Comparison of ENCODE assay signal across 15 mouse cellular contexts in genomic region chr2:71089766-71090165, GRCm38 (mm10).
"Had no signal": no experiment of that assay in that cellular context is flagged by ENCODE, and none has a peak within 500 bp of the region (broad histone marks: within the 10 kb centered on the region; RNA-seq: fewer than 3 reads in every experiment).

No protein-coding gene starts in this region.

- H3K4me1 ChIP-seq: midbrain, embryonic 13.5 days; midbrain, embryonic 15.5 days; neural tube, embryonic 12.5 days; stomach, embryonic 15.5 days had no signal

- H3K4me3 ChIP-seq: megakaryocyte, embryonic 14.5 days; midbrain, embryonic 13.5 days; midbrain, embryonic 15.5 days; neural tube, embryonic 12.5 days; stomach, embryonic 15.5 days had no signal

- H3K4me2 ChIP-seq: lung, embryonic 14.5 days; midbrain, embryonic 13.5 days; midbrain, embryonic 15.5 days; neural tube, embryonic 12.5 days; stomach, embryonic 15.5 days had no signal

- DNase-seq: lung, adult 18-20 months; lung, embryonic 14.5 days; lung, postnatal 14 days; lung, postnatal 36 days; right cerebral cortex, postnatal 14 days; thymus, adult 2 months; thymus, postnatal 25 days; thymus, postnatal 4 days had no signal

- H3K9ac ChIP-seq: lung, embryonic 14.5 days; midbrain, embryonic 13.5 days; midbrain, embryonic 15.5 days; neural tube, embryonic 12.5 days; stomach, embryonic 15.5 days had no signal

- ATAC-seq: midbrain, embryonic 13.5 days; midbrain, embryonic 15.5 days had no signal

- H3K9me3 ChIP-seq: megakaryocyte, embryonic 14.5 days; midbrain, embryonic 13.5 days; midbrain, embryonic 15.5 days; neural tube, embryonic 12.5 days; stomach, embryonic 15.5 days had no signal

- H3K27ac ChIP-seq: macrophage; midbrain, embryonic 13.5 days; midbrain, embryonic 15.5 days; neural tube, embryonic 12.5 days; stomach, embryonic 15.5 days; stomach, postnatal 0 days had no signal

- H3K27me3 ChIP-seq: megakaryocyte, embryonic 14.5 days; midbrain, embryonic 13.5 days; midbrain, embryonic 15.5 days; neural tube, embryonic 12.5 days; stomach, embryonic 15.5 days had no signal
